Mouse (Mus musculus): ENCODE measurements around the gene Edn2.

The Edn2 gene

GRCm38 (mm10) chr4:120206471-120206891, 45.5 kb downstream of the Edn2 start:
- no peak for DNase-seq

GRCm38 (mm10) chr4:120212080-120212479, 51.1 kb downstream of the Edn2 start:
- no peak for DNase-seq

GRCm38 (mm10) chr4:120212812-120213211, 51.8 kb downstream of the Edn2 start:
- DNase-seq: no peak

- DNase-seq: peak; percentile 66
Observed at GRCm38 (mm10) chr4:120215915-120216591, 55.0 kb downstream of the Edn2 start.

- DNase-seq: no peak
Observed at GRCm38 (mm10) chr4:120216883-120217282, 55.9 kb downstream of the Edn2 start.

All from right cerebral cortex, postnatal 14 days (tissue).